Mouse (Mus musculus) liver, embryonic 14.5 days (tissue): ENCODE measurements around the gene Cbr1. TPM values are rescaled to one million over a fixed set of nuclear protein-coding genes. Genes with fewer than 3 reads are reported as not detected.

Experiments
- ATAC-seq: fragments of 200-750 bp; cut with Nextera tagmentation; 2 replicates; pipeline ENCODE4 v1.8.0; 2017; ENCODE audit warnings: moderate number of reproducible peaks, mild to moderate bottlenecking, moderate library complexity; ENCODE audit not compliant: insufficient read depth
- DNase-seq, 3 experiments: peaks; one replicate each; pipeline ENCODE4 v3.0.0-alpha.2; 2012 to 2013; ENCODE audit warnings: low read depth in 3 of 3, low spot score in 3 of 3
- H3K27ac ChIP-seq: fragments of 300-500 bp; sonication (generic); 2 replicates; pipeline ENCODE4 v1.5.1; 2014; ENCODE audit warnings: moderate library complexity, mild to moderate bottlenecking, control low read depth, inconsistent platforms
- H3K27me3 ChIP-seq: fragments of 300-500 bp; sonication (generic); 2 replicates; pipeline ENCODE4 v1.6.1; 2014; ENCODE audit warnings: mild to moderate bottlenecking, low read length, moderate library complexity; ENCODE audit not compliant: control insufficient read depth, insufficient read depth
- H3K36me3 ChIP-seq: fragments of 300-500 bp; sonication (generic); replicated peaks from 2 replicates; pipeline ENCODE4 v1.6.1; 2014; ENCODE audit warnings: low read depth; ENCODE audit not compliant: control insufficient read depth, insufficient read depth
- H3K4me1 ChIP-seq, 2 experiments: fragments of 200-500 bp in 1 of 2; fragments of 300-500 bp in 1 of 2; sonication (generic) in 1 of 2; replicated peaks; 2 replicates each; pipeline ENCODE4 v1.6.1; 2012 to 2014; ENCODE audit warnings: antibody characterized with exemption in 1 of 2, inconsistent platforms in 1 of 2, low read length in 1 of 2; ENCODE audit not compliant: control insufficient read depth in 2 of 2, insufficient read depth in 2 of 2
- H3K4me2 ChIP-seq: fragments of 300-500 bp; sonication (generic); 2 replicates; pipeline ENCODE4 v1.6.1; 2014; ENCODE audit warnings: low read depth, mild to moderate bottlenecking, control low read depth, moderate library complexity
- H3K4me3 ChIP-seq, 2 experiments: fragments of 200-500 bp in 1 of 2; fragments of 300-500 bp in 1 of 2; sonication (generic) in 1 of 2; 2 replicates each; pipeline ENCODE4 v1.5.1; 2012 to 2014; ENCODE audit warnings: low read depth in 2 of 2, low read length in 2 of 2, mild to moderate bottlenecking in 2 of 2, control low read depth in 1 of 2, inconsistent platforms in 1 of 2, moderate library complexity in 1 of 2; ENCODE audit not compliant: insufficient read depth in 1 of 2
- H3K9ac ChIP-seq: fragments of 300-500 bp; sonication (generic); replicated peaks from 2 replicates; pipeline ENCODE4 v1.6.1; 2014; ENCODE audit warnings: mild to moderate bottlenecking, control low read depth, moderate library complexity
- H3K9me3 ChIP-seq: fragments of 300-500 bp; sonication (generic); 2 replicates; pipeline ENCODE4 v1.6.1; 2016; ENCODE audit warnings: low read length, mixed read lengths; ENCODE audit not compliant: control insufficient read depth
- CTCF ChIP-seq: IDR thresholded peaks from 2 replicates; pipeline ENCODE4 v1.5.1; 2016; ENCODE audit warnings: antibody characterized with exemption, low read depth, control low read depth
- EP300 ChIP-seq: IDR thresholded peaks from 2 replicates; pipeline ENCODE4 v1.6.1; 2016; ENCODE audit warnings: antibody characterized with exemption, low read depth
- WGBS: fragments of 180-500 bp; shearing (Covaris S2); extraction: QIAGEN DNeasy Blood & Tissue Kit; methylation state at CpG from one replicate; pipeline ENCODE4 v1.1.7; 2014; ENCODE audit not compliant: insufficient replicate concordance; 5-methylcytosine and 5-hydroxymethylcytosine counted together
- polyA plus RNA-seq, 2 experiments: library from polyadenylated mRNA; depleted of rRNA in 1 of 2; stranded (reverse) in 1 of 2; unstranded in 1 of 2; fragments of >200 nt; fragmentation: Nextera tagmentation in 1 of 2; extraction: Ambion mirVana in 1 of 2; gene quantifications; 2 replicates each; pipeline versions ENCODE4 v1.2.1 to v1.2.3; 2012 to 2014

Gene Cbr1
- polyA plus RNA-seq, 2 experiments: 15.2 to 19.3 TPM

DNA sequence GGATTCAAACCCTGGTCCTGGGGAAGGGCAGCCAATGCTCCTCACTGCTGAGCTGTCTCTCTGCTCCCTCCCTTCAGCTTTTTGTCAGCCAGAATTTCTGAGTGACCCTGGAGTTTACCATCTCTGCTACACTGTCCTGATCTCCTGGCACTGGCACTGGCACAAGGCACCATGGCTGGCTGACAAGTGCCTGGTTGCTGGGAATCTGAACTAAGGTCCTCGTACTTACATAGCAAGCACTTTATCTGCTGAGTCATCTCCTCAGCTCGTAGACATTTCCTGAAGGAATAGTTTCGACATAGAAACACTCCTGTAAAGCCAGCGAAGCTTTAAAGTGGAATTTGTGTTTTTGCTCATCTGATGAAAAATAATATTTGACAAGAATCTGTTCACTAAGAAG, 38.4 kb downstream of the Cbr1 start:
- Histone ChIP-seq H3K4me2 (no peak overlapping the region), H3K27ac (no peak overlapping the region), H3K9me3 (no peaks in the 10 kb centered on the region), H3K27me3 (no peaks in the 10 kb centered on the region), H3K36me3 (no peaks in the 10 kb centered on the region), H3K4me1 (no peaks in the 10 kb centered on the region), H3K9ac (no peak overlapping the region), H3K4me3 (no peak overlapping the region)
- WGBS: 17% methylated on average over 4 of the region's 4 CpGs
- TF ChIP-seq CTCF (no peak), EP300 (no peak)
- ATAC-seq (no peak), DNase-seq (no peak)

DNA sequence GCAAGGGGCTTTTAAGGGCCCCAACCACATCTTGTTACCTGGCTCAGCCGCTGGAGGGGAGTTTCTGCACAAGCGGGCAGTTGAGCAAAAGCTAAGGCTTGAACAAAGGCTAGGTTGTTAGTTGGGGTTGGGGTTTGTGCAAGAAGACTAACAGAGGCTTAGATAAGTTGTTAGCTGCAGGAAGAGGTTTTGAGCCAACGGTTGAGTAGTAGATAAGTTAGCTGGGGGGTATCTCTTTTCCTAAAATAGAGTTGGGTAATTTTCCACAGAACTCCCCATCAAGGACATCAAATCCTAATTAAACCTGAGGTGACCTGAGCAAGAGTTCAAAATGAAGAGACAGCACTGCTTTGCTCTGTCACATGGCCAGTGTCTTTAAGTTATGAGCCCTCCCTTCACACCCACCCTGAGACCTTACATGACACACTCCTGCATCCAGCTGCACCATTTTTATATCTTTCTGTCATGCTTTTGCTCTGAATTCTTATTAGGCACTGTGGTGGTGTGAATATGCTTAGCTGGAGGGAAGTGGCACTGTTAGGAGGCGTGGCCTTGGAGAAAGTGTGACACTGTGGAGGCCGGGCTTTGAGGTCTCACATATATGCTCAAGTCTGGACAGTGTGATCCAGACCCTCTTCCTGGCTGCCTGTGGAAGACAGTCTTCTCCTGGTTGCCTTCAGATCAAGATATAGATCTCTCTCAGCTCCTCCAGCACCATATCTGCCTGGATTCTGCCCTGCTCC, 43.0 kb downstream of the Cbr1 start:
- ATAC-seq: no peak
- H3K4me1 ChIP-seq: no peaks in the 10 kb centered on the region
- no peaks in the 10 kb centered on the region for H3K9me3 ChIP-seq
- no peak overlapping the region for H3K27ac ChIP-seq
- no peak overlapping the region for H3K4me2 ChIP-seq
- H3K36me3 ChIP-seq: no peaks in the 10 kb centered on the region
- no peaks in the 10 kb centered on the region for H3K27me3 ChIP-seq
- TF ChIP-seq EP300: no peak
- no peak for TF ChIP-seq CTCF
- WGBS: 31% methylated on average over 5 of the region's 5 CpGs
- H3K4me3 ChIP-seq: no peak overlapping the region
- H3K9ac ChIP-seq: no peak overlapping the region
- no peak for DNase-seq

Other genes with a start within 250 kb of the Cbr1 start
- 3.6 and 4.1 TPM in 2 replicates for gene Setd4, start 1.8 kb upstream of the Cbr1 start, polyA plus RNA-seq (2012; rRNA removed)
- 3.6 and 4.0 TPM in 2 replicates for gene Setd4, start 1.8 kb upstream of the Cbr1 start, polyA plus RNA-seq (2014; fragmentation: Nextera tagmentation; extraction: Ambion mirVana)
- gene Gm5678, start 22.2 kb downstream of the Cbr1 start, polyA plus RNA-seq (2012; rRNA removed): not detected in 2 replicates
- gene Gm5678, start 22.2 kb downstream of the Cbr1 start, polyA plus RNA-seq (2014; fragmentation: Nextera tagmentation; extraction: Ambion mirVana): not detected in 2 replicates
- gene Cbr3, start 77.4 kb downstream of the Cbr1 start, polyA plus RNA-seq (2012; rRNA removed): 0.32 TPM in 2 replicates
- 0.24 and 0.28 TPM in 2 replicates for gene Cbr3, start 77.4 kb downstream of the Cbr1 start, polyA plus RNA-seq (2014; fragmentation: Nextera tagmentation; extraction: Ambion mirVana)
- gene Dop1b, start 106.1 kb downstream of the Cbr1 start, polyA plus RNA-seq (2012; rRNA removed): 11.8 and 13.4 TPM in 2 replicates
- gene Dop1b, start 106.1 kb downstream of the Cbr1 start, polyA plus RNA-seq (2014; fragmentation: Nextera tagmentation; extraction: Ambion mirVana): 11.6 and 14.4 TPM in 2 replicates
- 6.2 and 11.8 TPM in 2 replicates for gene Morc3, start 226.3 kb downstream of the Cbr1 start, polyA plus RNA-seq (2012; rRNA removed)
- gene Morc3, start 226.3 kb downstream of the Cbr1 start, polyA plus RNA-seq (2014; fragmentation: Nextera tagmentation; extraction: Ambion mirVana): 14.5 and 16.4 TPM in 2 replicates